Mouse (Mus musculus) lung, postnatal 4 days (tissue): Measurements from ENCODE around the gene Gm10401.
A peak's percentile ranks its signal among the peaks of the same experiment; 100 is the strongest.
"Not testable (repeated sequence)": the region's sequence is repeated elsewhere in the genome, so short reads cannot be mapped to it uniquely, and the experiment has no call there.

Experiments used
- DNase-seq, 2 experiments: peaks; one replicate each; pipeline ENCODE4 v3.0.0; 2021

Gm10401 gene

GRCm38 (mm10) chr5:115118961-115119570, 21.0 kb upstream of the Gm10401 start, which contains the start of gene Acads:
Acads (minus strand) TSS chr5:115119346.
- DNase-seq = peak; percentile 92 to 95

DNA sequence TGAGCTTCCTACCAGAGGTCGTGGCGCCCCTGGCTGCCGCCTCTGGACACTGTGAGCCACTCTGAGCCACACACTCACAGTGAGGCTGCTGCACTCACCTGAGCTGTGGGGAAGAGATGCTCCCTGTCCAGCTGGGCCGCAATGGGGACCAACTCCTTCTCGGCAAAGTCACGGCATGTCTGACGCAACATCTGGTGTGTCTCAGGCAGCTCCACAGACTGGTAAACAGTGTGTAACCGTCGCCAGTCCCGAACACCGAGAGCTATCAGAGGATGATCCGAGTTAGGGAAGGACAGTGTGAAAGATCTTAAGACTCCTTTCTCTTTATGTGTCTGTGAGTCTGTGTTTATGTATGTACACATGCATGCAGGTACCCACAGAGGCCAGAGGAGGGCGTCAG, 19.4 kb upstream of the Gm10401 start:
- no peak for DNase-seq

DNA sequence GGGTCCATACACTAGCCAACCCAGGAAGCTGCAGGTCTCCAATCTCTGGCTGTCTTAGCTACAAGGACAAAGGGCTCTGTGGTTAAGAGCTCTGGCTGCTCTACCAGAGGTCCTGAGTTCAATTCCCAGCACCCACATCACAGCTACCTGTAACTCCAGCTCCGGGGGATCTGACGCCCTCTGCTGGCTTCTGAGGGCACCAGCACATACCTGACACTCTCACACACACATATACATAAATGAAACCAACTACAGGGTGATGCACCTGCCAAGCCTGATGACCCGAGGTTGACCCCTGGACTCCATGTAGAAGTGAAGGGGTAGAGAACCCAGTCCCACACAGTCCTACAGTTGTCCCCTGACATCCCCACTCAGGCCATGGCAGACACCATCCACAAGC, 18.3 kb upstream of the Gm10401 start:
- DNase-seq = no peak

GRCm38 (mm10) chr5:115114501-115114900, 16.4 kb upstream of the Gm10401 start:
- no peak for DNase-seq

DNA sequence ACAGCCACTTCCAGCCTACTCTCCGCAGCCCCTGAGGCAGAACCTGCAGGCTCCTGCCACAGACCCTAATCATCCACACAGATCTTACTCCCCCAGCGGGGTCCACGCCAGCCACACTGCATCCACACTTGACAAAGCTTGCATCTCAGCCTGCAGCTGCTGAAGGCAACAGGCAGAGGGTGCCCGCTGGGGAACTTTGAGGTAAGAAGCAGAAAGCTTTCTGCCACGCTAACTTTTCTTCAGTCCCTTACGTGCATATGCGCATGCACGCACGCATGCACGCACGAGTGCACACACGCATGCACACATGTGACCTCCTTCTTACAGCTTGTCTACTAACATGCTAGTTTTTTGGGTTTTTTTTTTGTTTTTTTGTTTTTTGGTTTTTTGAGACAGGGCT, 15.1 kb upstream of the Gm10401 start:
- no peak for DNase-seq

GRCm38 (mm10) chr5:115111156-115111555, 13.1 kb upstream of the Gm10401 start:
- no peak for DNase-seq

GRCm38 (mm10) chr5:115103253-115103652, 5.2 kb upstream of the Gm10401 start:
- not testable (repeated sequence) for DNase-seq

GRCm38 (mm10) chr5:115102231-115102630, 4.1 kb upstream of the Gm10401 start:
- DNase-seq = no peak

- DNase-seq = no peak
These were observed 2.4 kb upstream of the Gm10401 start for GRCm38 (mm10) chr5:115100473-115100872.

DNA sequence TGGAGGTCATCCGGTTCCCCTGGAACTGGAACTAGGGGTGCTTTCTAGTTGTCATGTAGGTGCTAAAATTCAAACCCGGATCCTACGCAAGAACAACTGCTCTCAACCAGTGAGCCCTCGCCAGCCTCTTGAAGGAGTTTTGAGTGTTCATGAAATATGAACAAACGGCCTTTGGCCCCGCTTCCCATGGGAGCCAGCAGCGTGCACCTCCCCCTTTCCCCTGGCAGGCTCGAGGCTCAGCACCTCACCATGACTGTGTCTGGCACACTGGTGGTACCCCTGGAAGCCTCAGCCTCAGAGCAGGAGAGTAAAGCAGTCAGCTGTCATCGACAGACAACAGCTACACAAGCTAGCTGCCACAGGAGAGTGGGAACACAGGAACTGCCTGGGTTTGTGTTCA, 1.9 kb upstream of the Gm10401 start:
- DNase-seq = no peak

DNA sequence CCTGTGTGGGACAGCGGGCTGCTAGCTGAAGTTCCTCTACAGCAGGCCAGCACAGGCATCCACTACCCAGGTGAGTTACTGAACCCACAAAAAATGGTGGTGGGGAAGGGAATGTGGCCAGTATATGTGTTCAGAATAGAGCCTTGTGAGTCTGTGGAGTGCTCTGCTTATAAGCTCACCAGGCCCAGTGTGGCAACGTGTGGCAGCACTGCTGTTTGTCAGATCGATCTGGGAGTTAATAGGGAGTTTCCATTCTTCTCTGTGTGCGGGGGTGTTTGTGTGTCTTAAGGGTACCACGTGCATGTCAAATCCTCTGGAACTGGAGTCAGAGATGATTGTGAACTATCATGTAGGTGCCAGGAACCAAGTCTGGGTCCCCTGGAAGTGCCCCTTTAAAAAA, 1.4 kb upstream of the Gm10401 start:
- DNase-seq = no peak

- DNase-seq = no peak
These were observed 6.3 kb downstream of the Gm10401 start for GRCm38 (mm10) chr5:115091776-115092175.

- DNase-seq = no peak
These were observed 7.1 kb downstream of the Gm10401 start for GRCm38 (mm10) chr5:115091015-115091414.

GRCm38 (mm10) chr5:115089592-115090268, 8.4 kb downstream of the Gm10401 start:
- DNase-seq = no peak

GRCm38 (mm10) chr5:115085675-115086074, 12.4 kb downstream of the Gm10401 start:
- DNase-seq = no peak

- DNase-seq = no peak
These were observed 14.6 kb downstream of the Gm10401 start for GRCm38 (mm10) chr5:115083492-115083891.

- DNase-seq = no peak
These were observed 16.5 kb downstream of the Gm10401 start for GRCm38 (mm10) chr5:115081636-115082035.

- DNase-seq = peak; percentile 49 to 78
These were observed 21.8 kb downstream of the Gm10401 start for GRCm38 (mm10) chr5:115076144-115076901.

DNA sequence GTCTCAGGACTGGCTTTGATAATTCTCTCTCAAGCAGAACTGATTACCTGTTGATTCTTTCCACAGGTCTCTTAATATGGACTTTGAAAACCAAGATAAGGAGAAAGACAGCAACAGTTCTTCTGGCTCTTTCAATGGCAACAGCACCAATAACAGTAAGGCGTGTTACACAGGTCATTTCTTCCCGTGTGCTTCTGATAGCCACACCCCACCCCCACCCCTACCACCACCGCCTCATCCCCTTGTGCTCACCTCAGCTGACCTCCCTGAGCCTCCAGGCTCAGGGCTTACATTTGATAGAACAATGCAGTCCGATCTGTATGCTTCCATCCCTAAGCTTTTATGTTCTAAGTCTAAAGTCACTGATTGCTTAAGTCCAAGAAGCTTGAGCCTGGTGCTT, 23.3 kb downstream of the Gm10401 start:
- DNase-seq = no peak

- not testable (repeated sequence) for DNase-seq
These were observed 24.8 kb downstream of the Gm10401 start for GRCm38 (mm10) chr5:115073306-115073705.

DNA sequence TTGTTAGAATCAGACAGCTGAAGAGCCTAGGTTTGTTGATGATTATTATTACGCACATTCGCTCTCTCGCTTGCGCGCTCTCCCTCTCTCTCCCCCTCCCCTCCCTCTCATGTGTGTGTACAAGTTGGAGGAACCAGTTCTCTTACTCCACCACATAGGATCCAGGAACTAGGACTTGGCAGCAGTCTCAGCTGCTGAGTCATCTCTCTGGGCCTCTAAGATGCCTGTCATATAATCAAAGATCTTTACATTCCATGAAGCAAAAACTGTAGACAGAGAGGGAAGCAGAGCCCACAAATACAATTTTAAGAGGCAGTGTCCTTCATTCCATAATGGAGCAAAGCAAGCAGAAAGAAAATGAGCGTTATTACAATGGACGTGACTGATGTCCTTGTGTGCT, 26.0 kb downstream of the Gm10401 start:
- DNase-seq = peak; percentile 36 to 53

DNA sequence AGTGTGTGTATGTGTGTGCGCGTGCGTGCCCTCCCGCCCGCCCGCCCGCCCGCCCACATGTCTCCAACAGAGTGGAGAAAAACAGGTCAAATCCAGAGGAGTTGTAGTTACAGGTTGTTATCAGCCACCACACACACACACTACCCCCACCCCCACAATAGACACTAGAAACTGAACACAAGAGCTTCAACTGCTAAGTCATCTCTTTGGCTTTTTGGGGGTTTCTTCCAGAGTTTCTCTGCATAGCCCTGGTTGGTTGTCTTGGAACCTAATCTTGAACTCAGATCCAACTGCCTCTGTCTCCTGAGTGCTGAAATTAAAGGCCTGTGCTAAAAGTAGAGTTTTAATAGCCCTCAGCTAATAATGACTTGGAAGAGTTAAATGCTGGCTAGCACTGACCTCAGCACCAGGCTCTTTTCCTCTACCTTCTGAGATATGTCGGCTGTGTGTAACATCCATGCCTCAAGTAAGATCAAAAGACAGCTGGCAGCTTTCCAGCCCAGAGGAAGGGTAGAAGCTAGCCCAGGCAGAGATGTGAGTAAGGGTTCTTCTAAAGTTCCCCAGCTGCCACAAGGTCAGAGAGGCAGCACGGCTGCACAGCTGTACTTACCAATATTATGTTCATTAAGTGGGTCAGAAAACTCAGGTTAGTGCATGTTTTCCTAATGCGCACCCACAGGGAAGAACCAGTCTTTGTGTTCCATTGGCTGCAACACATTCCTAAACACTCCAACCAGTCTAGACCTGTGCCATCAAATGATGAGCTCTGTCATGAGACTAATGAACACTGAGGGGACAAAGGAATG, 26.8 kb downstream of the Gm10401 start:
- no peak for DNase-seq

GRCm38 (mm10) chr5:115070457-115070856, 27.6 kb downstream of the Gm10401 start:
- DNase-seq = no peak
